Mouse (Mus musculus): ENCODE data around the gene Gls.

Gls gene

DNA sequence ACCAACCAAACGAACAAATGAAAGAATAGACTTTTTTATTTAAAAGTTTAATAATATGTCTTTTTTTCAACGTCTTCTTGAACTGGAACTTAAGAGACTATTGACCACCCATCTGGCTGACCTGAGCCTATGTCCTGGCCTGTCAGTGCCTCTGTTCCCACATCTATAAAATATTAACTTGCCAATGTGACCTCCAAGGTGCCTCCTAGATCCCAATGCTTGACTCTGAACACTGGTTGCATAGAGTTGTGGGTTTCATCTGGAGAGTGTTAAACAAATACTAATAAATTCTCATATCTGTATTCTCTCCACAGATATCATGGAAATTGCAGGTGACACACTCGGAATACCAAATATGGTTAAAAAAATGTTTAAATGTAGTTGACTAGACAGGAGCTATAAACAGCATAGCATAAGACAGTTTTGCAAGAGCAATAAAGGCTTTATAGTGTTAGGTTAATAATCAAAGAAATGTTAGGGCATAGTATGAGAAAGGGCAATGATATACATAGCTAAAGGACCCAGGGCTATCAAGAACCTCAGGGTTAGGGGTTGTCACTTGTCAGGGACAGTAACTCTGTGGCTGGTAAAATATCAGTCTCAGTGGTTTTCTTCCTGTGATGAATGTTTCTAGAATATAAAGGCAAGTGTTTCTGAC is 16.0 kb upstream of the Gls start:
- no peak for DNase-seq (ENCODE audit: extremely low spot score, low spot score)

DNA sequence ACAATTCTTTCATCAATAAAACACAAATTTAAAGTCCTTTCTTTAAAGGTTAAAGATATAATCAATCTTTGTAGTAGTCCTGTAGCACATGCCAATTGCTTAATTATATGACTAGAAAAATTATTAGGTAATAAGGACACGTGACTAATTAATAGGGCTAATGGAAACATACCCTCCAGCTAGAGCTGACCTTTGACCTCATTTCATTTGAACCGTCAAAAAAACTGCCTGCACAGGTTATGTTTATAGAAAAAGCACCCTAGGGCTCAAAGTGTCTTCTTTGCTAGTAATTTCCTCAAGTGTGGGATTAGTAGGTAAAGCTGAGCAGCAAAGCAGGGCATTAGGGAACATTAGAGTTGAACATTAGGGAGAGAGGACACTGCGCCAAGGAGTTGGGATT is 9.2 kb upstream of the Gls start:
- DNase-seq (ENCODE audit: extremely low spot score, low spot score): no peak

DNA sequence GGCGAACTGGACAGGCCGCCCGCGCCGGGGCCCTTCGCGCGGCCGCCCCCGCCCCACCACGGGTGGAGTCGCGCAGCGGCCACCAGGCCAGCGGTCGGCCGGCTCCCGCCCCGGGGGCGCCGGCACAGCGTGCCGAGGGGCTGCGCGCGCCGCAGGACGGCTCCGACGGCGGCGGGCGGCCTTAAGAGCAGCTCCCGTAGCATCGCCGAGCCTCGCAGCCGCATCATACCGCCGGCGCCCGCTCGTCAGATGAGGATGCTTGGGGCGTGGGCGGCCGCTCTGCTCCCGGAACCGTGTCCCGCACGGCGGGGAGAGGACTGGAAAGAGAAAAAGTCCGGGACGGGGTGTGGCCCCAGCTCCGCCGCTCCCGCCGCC is 279 bp downstream of the Gls start:
- no peak for DNase-seq (ENCODE audit: extremely low spot score, low spot score)

DNA sequence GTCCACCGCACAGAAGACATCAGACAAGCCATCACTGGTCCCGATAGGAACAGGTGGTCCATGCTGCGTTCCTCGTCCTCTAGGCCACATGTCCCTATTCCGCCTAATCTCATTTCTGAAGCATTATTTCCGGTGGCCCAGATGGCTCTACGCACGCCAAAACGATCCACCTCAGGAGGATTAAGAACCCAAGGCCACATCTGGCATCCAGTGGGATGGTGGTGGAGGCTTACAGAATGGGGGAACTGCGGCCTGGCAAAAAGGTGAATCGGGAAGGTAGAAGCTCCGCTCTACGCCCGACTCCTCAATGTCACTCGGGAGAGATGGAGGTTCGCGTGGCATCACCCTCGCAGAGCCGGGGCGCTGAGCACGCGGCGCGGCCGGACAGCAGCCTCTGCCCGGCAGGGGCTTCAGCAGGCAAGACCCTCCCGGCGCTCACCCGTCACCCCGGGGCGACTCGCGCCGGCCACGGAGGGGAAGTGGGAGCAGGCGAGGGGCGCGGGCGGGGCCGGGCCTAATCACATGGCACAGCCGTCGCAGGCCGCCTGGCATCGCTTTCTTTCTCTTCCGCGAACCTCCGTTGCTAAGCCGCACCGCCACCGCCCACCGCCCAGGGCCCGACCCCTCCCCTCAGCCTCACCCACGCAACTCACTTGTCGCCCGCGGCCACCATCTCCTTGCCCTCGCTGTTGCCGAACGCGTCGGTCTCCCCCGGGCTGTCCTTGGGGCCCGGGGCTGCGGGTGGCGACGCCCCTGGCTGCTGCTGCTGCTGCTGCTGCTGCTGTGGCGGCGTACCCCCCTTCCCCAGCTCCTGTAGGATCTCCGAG is 880 bp downstream of the Gls start:
- peak; percentile 79 for DNase-seq (ENCODE audit: extremely low spot score, low spot score)

DNA sequence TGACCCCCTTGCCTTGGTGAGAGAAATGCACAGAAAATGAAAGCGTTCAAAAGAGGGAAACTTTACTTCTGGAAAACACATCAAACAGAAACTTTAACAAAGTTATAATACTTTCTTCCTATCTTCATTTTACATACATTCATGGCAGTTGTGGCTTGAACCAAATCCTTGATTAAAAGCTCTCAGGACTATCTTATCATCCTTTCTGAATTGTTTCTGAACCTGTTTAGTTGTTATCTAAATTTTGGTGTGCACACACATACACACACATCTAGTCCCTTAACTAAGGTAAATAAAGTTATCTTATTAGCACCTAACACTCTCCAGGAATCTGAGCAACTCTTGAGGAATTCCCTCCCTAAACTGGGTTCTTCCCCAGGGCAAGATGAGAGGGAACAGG is 2.6 kb downstream of the Gls start:
- DNase-seq (ENCODE audit: extremely low spot score, low spot score): no peak

DNA sequence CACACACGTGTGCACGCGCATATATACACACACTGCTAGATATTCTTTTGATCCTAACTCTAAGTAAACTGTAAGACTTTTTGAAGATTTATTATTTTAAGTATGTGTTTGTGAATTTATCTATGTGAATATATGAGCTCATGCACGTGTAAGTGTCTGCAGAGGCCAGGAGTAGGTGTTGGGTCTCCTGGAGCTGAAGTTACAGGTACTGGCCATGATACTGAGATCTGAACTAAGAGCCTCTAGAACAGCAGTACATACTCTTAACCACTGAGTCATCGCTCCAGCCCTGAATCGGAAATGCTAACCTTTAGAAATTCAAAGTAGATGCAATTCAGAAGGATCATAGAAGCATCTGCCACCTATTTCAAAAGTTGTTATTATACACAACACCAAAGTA is 4.9 kb downstream of the Gls start:
- DNase-seq (ENCODE audit: extremely low spot score, low spot score): no peak

DNA sequence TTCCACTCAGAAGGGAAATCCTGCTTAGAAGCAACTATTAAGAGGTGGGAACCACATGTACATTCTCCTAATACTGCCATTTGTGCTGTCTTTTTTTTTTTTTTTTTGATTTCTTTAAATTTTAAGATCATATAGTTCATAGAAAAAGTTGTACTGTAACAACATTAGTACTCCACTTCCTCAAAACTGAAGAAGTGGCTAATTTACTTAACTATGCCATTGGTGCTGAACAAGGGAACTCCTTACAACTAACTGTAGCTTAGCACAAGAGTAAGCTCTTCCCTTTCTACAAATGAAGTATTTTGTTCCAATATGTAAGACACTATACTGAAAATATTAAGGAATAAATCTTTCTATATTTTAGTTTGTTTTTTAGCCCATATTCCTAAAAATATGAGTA is 6.6 kb downstream of the Gls start:
- no peak for DNase-seq (ENCODE audit: extremely low spot score, low spot score)

DNA sequence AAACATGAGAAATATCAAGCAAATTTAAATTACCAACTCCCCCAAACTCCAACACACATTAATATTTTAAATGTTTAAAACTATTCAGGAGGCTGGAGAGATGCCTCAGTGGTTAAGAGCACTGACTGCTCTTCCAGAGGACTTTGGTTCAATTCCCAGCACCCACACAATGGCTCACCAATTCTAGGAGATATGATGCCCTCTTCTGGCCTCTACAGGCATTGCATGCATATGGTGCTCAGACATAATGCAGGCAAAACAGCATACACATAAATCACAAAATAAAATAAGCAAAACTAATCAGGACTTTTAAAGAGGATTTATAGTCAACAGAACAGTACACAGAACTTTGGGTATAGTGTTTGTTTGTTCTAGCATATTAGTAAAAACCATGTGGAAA is 16.3 kb downstream of the Gls start:
- DNase-seq (ENCODE audit: extremely low spot score, low spot score): no peak

DNA sequence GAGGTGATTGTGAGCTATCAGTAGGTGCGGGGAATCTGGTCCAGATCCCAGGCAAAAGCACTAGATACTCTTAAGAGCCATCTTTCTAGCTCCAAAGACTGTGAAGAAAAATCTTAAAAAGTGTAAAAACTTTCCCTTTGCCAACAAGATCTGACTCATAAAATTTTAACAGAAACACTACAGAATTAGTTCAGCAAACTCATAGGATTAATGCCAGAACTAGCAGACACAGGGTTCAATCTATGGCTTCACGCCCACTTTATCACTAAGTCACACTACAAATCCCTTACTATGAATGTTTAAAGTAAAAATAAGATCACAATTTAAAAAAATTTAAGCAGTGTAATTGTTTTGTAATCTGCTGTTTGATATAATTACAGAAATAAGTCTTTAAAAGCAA is 50.0 kb downstream of the Gls start:
- no peak for DNase-seq (ENCODE audit: extremely low spot score, low spot score)

DNA sequence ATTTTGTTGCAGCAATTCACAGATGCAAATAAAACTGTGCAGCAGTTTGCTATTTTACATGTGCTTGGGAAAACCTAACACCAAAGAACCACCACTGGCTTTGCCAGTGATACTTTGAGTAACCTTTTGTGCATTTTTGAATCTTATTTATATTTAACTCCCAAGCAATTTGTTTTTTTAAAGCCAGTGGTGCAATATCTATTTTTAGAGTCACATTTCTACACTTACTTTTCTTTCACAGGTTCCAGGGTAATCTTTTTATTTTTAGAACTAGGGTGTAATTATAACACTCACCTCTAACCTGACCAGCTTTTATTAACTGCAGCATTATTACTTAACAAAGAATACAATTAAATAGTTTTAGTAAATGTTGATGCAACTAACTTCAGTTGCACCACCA is 51.0 kb downstream of the Gls start:
- no peak for DNase-seq (ENCODE audit: extremely low spot score, low spot score)

DNA sequence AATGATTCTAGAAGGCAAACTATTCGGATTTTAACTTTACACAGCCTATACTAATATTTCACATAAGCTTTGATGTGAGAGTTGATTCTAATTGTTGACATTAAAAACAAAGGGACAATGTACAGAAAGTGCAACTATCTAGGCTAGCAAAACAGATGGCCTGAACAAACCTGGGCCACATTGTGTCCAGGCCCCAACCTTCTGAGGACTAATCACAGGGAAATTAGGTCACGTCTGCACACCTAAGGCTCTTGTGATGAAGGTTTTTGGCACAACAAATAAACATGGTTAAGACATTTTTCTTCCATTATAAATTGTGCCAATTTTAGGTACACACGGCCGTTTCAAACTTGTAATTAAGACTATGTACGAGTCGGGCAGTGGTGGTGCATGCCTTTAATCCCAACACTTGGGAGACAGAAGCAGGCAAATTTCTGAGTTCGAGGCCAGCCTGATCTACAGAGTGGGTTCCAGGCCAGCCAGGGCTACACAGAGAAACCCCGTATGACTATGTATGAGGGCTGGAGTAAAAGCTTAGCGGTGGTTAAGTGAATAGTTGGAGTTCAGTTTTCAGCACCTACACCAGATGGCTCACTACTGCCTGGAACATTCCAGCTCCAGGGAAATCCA is 53.0 kb downstream of the Gls start:
- DNase-seq (ENCODE audit: extremely low spot score, low spot score): no peak

DNA sequence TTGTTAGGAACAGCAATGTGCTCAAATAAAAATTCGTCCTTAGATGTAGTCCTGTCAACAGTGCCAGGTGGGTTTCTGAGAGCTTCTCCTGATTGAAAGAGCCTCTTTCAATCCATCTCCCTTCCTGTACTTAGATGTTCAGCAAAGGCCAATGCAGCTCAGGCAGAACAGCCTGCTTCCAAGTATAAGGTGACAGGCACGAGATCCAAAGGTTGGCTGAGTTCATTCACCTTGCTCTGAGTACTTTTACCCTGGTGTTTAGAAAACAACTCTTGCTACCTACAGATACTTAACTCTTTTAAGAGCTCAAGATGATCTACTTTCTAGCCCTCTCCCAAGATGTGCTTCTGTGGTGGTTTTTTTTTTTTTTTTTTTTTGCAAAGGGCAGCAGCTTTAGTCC is 56.0 kb downstream of the Gls start:
- no peak for DNase-seq (ENCODE audit: extremely low spot score, low spot score)

DNA sequence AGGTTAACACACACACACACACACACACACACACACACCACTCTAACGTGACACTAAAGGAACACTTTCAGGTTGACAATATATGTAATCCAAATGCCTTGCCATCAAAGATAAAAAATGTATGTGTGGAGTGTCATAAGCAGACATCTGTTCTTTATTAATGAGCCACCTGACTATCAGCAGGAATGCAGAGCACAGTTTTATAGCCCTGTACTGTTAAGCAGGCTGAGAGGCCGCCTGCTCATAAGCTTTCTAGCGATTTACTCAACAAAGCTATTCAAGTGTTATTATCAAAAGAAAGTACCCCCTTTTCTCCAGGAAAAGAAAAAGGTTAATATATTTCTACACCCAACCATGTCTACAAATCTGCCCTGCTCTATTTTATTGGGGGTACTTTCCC is 57.0 kb downstream of the Gls start:
- DNase-seq (ENCODE audit: extremely low spot score, low spot score): no peak

DNA sequence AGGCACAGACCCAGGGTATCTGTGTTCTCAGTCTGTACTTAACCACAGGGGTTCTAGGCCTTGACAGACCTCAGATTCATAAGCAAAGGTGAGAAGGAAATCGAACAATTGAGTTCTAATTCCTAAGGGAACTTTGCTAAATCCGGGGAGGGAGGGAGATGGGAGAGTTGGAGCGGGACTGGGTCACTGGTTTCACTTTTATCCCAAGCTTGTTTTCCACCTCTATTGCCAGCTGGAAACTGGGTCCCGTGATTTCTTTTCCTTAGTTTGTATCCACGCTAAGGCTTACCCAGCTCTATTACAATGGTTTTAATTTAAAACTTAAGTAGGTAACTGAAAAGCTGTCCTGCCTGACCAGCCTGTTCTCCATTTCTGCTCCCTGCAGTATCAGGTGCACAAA is 57.7 kb downstream of the Gls start:
- DNase-seq (ENCODE audit: extremely low spot score, low spot score): no peak

DNA sequence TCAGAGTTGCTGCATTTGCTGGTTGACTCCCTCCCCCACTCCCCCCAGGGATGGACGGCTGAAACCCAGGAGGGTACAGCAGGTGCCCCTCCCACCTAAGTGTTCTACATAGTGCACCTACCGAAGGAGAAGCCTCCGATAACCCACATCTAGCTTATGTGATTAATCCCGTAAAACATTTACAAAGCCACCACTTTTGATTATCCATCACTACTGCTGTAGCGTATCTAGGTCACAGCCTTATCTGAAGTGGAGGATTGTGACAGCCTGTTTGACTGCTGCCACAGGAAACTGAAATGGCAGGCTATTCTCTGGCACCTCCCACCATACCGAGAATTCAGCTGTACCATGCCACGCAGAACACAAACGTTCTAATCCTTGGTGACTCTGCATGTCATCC is 61.8 kb downstream of the Gls start:
- no peak for DNase-seq (ENCODE audit: extremely low spot score, low spot score)

DNA sequence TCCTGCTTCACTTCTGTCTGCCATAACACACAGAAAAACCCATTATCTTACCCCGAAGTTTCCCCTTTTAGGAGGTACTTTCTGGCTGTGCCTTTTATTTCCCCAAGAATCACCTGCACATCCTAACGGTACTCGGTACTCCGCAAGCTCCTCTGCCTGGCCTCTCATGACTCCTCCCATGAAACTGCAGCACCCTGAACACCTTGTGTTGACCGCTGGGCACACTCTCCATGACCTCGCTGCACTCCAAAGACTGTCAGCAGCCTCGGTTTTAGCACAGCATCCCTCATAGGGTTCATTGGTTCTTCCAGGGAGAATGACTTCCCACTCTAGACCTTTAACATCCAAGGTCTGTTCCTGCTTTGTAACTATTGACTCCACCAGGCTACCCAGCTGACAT is 62.3 kb downstream of the Gls start:
- no peak for DNase-seq (ENCODE audit: extremely low spot score, low spot score)

DNA sequence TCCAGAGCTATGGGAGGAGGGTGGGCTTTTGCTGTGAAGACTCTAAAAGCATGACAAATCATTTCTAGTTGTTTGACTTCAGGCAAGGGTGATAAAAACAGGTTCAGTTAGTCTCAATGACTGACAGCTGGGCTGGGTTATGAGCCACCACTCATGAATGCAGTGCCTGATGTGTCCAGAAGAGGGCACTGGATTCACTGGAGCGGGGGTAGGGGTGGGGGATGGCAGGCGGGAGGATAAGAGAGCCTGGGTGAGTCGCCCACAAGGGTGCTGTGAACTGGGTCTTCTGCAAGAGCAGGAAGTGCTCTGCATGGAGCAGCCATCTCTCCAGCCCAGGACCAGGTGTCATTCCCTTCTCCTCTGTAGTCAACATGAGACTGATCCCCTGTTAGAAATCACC is 63.0 kb downstream of the Gls start:
- no peak for DNase-seq (ENCODE audit: extremely low spot score, low spot score)

DNA sequence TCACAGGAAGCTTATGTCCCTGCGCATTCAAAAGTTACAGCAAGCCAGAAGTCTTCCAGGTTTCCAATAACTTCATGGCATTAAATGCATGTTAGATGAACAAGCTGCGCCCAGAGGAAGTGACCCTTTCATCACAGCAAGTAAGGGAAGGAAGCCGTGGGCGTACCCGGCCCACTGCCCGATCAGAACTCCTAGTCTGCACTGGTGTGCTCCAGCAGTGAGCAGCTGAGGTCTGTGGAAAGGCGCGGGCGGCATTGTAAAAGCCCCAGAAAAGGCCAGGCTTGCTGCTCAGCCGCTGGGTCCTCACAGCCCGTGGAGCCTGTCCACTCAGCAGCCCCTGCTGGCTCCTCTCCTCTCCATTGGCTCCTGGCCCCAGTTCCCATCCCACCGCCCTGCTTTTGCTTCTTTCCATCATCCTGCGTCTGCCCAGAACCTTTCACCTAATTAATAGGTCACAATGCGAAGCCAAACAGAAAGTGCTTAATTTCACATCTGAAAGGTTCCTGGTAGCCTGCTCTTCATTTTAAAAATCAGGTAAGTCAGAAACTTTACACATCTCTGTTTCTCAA is 66.3 kb downstream of the Gls start:
- no peak for DNase-seq (ENCODE audit: extremely low spot score, low spot score)

DNA sequence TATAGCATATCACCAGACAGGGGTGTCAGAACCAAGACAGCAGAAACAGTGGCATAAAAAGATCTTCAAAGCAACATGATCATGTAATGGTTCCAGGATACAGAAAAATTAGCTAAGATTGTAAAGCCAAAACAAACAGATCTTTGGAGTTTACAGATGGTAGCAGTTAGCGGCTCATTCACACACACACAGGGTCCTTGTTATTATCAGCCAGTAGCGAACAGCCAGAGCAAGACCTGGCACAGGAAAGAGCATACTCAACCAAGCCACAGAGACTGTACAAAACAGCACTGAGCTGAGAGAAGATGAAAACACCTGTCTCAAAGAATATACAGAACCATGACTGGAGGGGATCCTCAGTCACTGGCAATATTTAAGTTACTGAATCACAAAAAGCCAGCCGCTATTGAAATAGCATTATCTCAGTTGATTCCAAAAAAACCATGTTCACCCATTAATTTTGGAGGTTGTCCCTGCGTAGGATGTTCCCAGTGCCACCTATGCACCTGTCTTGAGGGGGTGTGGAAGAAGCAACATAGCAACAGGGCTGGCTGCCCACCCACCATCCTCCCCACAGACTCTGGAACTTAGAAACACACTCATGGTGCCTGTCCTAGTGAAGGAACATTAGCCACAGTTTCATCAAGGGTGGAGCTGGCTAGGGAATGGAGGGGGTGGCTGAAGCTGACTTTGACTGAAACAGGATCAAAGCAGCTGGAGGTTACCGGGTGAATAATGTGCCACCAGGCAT is 69.2 kb downstream of the Gls start:
- DNase-seq (ENCODE audit: extremely low spot score, low spot score): no peak

DNA sequence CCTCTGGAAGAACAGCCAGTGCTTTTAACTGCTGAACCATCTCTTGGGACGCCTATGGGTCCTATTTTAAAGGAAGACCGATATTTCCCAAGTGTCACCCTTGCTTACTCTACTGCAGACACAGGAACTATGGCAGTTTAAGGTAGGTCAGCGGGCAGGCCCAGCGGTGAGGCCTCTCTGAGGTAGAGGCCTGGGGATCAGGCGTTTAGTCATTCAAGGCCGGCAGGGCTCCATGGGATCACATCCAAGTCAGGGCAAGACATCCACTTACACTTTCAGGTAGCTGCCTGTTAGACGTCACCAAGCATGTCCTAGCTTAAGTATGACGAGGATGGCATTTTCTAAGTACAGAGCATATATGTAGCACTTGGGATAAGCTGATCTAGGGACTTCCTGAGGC is 71.9 kb downstream of the Gls start:
- DNase-seq (ENCODE audit: extremely low spot score, low spot score): no peak

DNA sequence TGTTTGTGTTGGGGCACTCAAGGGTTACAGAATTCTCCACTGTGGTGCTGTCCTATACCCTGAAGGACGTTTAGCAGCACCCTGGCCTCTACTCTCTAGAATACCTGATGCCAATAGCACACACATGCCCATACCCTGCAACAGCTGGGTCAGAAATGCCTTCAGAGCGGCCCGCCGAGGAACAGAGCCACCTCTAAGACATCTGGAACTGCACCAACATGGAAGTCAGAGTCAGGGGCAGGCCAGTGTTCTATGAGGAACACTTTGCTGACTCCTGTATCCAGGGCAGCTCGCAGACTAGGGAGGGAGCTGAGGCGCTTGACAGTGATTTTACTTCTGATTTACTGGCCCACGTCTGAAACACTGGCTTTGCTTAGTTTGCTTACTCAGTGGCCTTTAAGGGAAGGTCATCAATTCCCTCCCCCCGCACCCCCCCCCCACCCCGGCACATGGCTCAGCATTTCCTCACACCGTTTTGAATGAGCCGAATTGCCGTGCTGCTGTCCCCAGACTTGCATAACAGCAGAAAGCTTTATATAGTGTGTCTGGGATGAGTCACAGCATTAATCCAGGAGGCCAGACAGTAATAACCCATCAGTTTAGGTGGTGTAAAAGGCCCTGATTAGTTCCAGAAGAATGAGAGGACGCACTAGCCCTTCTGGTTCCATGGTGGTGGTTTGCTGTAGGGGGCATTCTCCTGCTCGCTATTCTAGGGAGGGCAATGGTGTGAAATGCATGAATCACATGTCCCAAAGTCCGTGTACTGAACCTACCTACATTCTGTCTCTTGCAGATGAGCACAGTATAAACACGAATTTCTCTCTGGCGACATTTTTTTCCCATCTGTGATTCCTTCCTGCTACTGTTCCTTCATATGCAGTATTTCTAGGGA is 74.3 kb downstream of the Gls start:
- no peak for DNase-seq (ENCODE audit: extremely low spot score, low spot score)

Data from neural tube, embryonic 10.5 days (tissue).